Mouse (Mus musculus) heart, embryonic 15.5 days (tissue): ENCODE data around the gene Kat8. TPM values are rescaled to one million over a fixed set of nuclear protein-coding genes. Genes with fewer than 3 reads are reported as not detected.
A peak's percentile ranks its signal among the peaks of the same experiment; 100 is the strongest.

Experiments
- ATAC-seq: fragments of 200-750 bp; cut with Nextera tagmentation; replicated peaks from 2 replicates; pipeline ENCODE4 v1.8.0; 2017; ENCODE audit warnings: low read depth, moderate TSS enrichment; ENCODE audit not compliant: insufficient number of reproducible peaks, insufficient read depth, low FRiP score
- H3K27ac ChIP-seq: fragments of 300-500 bp; sonication (generic); 2 replicates; pipeline ENCODE4 v1.5.1; 2015; ENCODE audit warnings: mild to moderate bottlenecking, inconsistent platforms
- H3K27me3 ChIP-seq: fragments of 300-500 bp; sonication (generic); 2 replicates; pipeline ENCODE4 v1.6.1; 2015; ENCODE audit warnings: inconsistent platforms
- H3K36me3 ChIP-seq: fragments of 300-500 bp; sonication (generic); 2 replicates; pipeline ENCODE4 v1.6.1; 2015; ENCODE audit warnings: mild to moderate bottlenecking, inconsistent platforms
- H3K4me1 ChIP-seq: fragments of 300-500 bp; sonication (generic); replicated peaks from 2 replicates; pipeline ENCODE4 v1.6.1; 2015; ENCODE audit warnings: inconsistent platforms
- H3K4me2 ChIP-seq: fragments of 300-500 bp; sonication (generic); 2 replicates; pipeline ENCODE4 v1.6.1; 2015; ENCODE audit warnings: inconsistent platforms, mild to moderate bottlenecking, moderate library complexity
- H3K4me3 ChIP-seq: fragments of 300-500 bp; sonication (generic); 2 replicates; pipeline ENCODE4 v1.5.1; 2015; ENCODE audit warnings: mild to moderate bottlenecking, inconsistent platforms
- H3K9ac ChIP-seq: fragments of 300-500 bp; sonication (generic); 2 replicates; pipeline ENCODE4 v1.6.1; 2015; ENCODE audit warnings: mild to moderate bottlenecking, inconsistent platforms
- H3K9me3 ChIP-seq: fragments of 300-500 bp; sonication (generic); replicated peaks from 2 replicates; pipeline ENCODE4 v1.6.1; 2016; ENCODE audit warnings: inconsistent platforms
- WGBS: fragments of 180-500 bp; shearing (Covaris S2); methylation state at CpG from one replicate; pipeline ENCODE4 v1.1.7; 2015; ENCODE audit warnings: mixed read lengths; 5-methylcytosine and 5-hydroxymethylcytosine counted together
- polyA plus RNA-seq: library from polyadenylated mRNA; unstranded; fragments of >200 nt; fragmentation: Nextera tagmentation; extraction: Ambion mirVana; gene quantifications from 2 replicates; pipeline ENCODE4 v1.2.1, GENCODE M21; 2015

The Kat8 gene
- polyA plus RNA-seq, 1 experiment from 2014 or later = 23.5 TPM

GRCm38 (mm10) chr7:127966371-127966918 lies 54.1 kb downstream of the Kat8 start:
- Histone ChIP-seq H3K4me2 (peak overlapping the region; percentile 62), H3K9me3 (no peaks in the 10 kb centered on the region), H3K9ac (peak overlapping the region; percentile 95), H3K4me3 (peak overlapping the region; percentile 94), H3K4me1 (peaks cover 18% of the 10 kb centered on the region), H3K27me3 (no peaks in the 10 kb centered on the region), H3K36me3 (peaks cover 15% of the 10 kb centered on the region), H3K27ac (peak overlapping the region; percentile 96)
- WGBS = 13% methylated on average over 10 of the region's 10 CpGs
- ATAC-seq = no peak

- Histone ChIP-seq H3K27ac (peak within 1 kb of the TSS; percentile 96), H3K4me2 (peak within 1 kb of the TSS; percentile 71), H3K36me3 (peaks cover 23% of the 10 kb centered on the region), H3K4me3 (peak within 1 kb of the TSS; percentile 94), H3K9ac (peak within 1 kb of the TSS; percentile 95), H3K4me1 (peaks cover 18% of the 10 kb centered on the region), H3K27me3 (no peaks in the 10 kb centered on the region), H3K9me3 (no peaks in the 10 kb centered on the region)
- ATAC-seq = peak; percentile 90
- under 1% methylated on average over 91 of the region's 92 CpGs for WGBS
These were observed 54.9 kb downstream of the Kat8 start, which contains the start of gene Fus for GRCm38 (mm10) chr7:127967004-127967921. Gene Fus, plus strand, starts transcription at chr7:127967457.

- peak overlapping the region; percentile 96 for H3K27ac ChIP-seq
- peak; percentile 51 for ATAC-seq
- peak overlapping the region; percentile 94 for H3K4me3 ChIP-seq
- peak overlapping the region; percentile 95 for H3K9ac ChIP-seq
- peaks cover 32% of the 10 kb centered on the region for H3K36me3 ChIP-seq
- peak overlapping the region; percentile 71 for H3K4me2 ChIP-seq
- H3K27me3 ChIP-seq = no peaks in the 10 kb centered on the region
- WGBS = under 1% methylated on average over 36 of the region's 42 CpGs
- no peaks in the 10 kb centered on the region for H3K9me3 ChIP-seq
- H3K4me1 ChIP-seq = peaks cover 21% of the 10 kb centered on the region
These were observed 55.9 kb downstream of the Kat8 start for GRCm38 (mm10) chr7:127967922-127968828.

- WGBS = 75% methylated on average over 2 of the region's 2 CpGs
- Histone ChIP-seq H3K9ac (no peak overlapping the region), H3K27ac (no peak overlapping the region), H3K4me3 (no peak overlapping the region), H3K4me1 (peaks cover 18% of the 10 kb centered on the region), H3K9me3 (no peaks in the 10 kb centered on the region), H3K36me3 (peaks cover 93% of the 10 kb centered on the region), H3K4me2 (no peak overlapping the region), H3K27me3 (no peaks in the 10 kb centered on the region)
- no peak for ATAC-seq
These were observed 62.2 kb downstream of the Kat8 start for GRCm38 (mm10) chr7:127974413-127974930.

Other genes starting within 250 kb of the Kat8 start
- 37.2 and 45.7 TPM in 2 replicates for gene Bcl7c, start 203.6 kb upstream of the Kat8 start, polyA plus RNA-seq
- 4.7 and 8.4 TPM in 2 replicates for gene Ctf1, start 199.8 kb upstream of the Kat8 start, polyA plus RNA-seq
- gene Ctf2, start 180.3 kb upstream of the Kat8 start, polyA plus RNA-seq = 0.20 TPM in 1 of 2 replicates, not detected in the other
- gene Fbxl19, start 168.0 kb upstream of the Kat8 start, polyA plus RNA-seq = 1.4 and 2.2 TPM in 2 replicates
- 15.6 and 21.7 TPM in 2 replicates for gene Orai3, start 142.7 kb upstream of the Kat8 start, polyA plus RNA-seq
- gene Setd1a, start 135.8 kb upstream of the Kat8 start, polyA plus RNA-seq = 13.0 and 16.7 TPM in 2 replicates
- not detected in 2 replicates for gene Gm49388, start 126.9 kb upstream of the Kat8 start, polyA plus RNA-seq
- 22.0 and 24.0 TPM in 2 replicates for gene Hsd3b7, start 111.9 kb upstream of the Kat8 start, polyA plus RNA-seq
- 50.5 and 51.0 TPM in 2 replicates for gene Stx4a, start 88.2 kb upstream of the Kat8 start, polyA plus RNA-seq
- 1.4 and 2.1 TPM in 2 replicates for gene Stx1b, start 88.0 kb upstream of the Kat8 start, polyA plus RNA-seq
- gene Zfp646, start 36.3 kb upstream of the Kat8 start, polyA plus RNA-seq = 5.3 and 7.0 TPM in 2 replicates
- gene Zfp668, start 35.7 kb upstream of the Kat8 start, polyA plus RNA-seq = 7.9 and 11.1 TPM in 2 replicates
- gene Prss53, start 21.5 kb upstream of the Kat8 start, polyA plus RNA-seq = 1.2 and 1.7 TPM in 2 replicates
- not detected in 2 replicates for gene Gm21974, start 17.1 kb upstream of the Kat8 start, polyA plus RNA-seq
- 95.9 and 126 TPM in 2 replicates for gene Vkorc1, start 16.9 kb upstream of the Kat8 start, polyA plus RNA-seq
- gene Bckdk, start 8.4 kb upstream of the Kat8 start, polyA plus RNA-seq = 122 and 145 TPM in 2 replicates
- 1.9 and 6.0 TPM in 2 replicates for gene Prss8, start 17.6 kb downstream of the Kat8 start, polyA plus RNA-seq
- 7.9 and 10.0 TPM in 2 replicates for gene Prss36, start 34.2 kb downstream of the Kat8 start, polyA plus RNA-seq
- gene Fus, start 54.9 kb downstream of the Kat8 start, polyA plus RNA-seq = 254 and 307 TPM in 2 replicates
- gene Pycard, start 81.4 kb downstream of the Kat8 start, polyA plus RNA-seq = 42.8 and 56.1 TPM in 2 replicates
- gene Trim72, start 91.4 kb downstream of the Kat8 start, polyA plus RNA-seq = 0.77 and 1.1 TPM in 2 replicates
- 0.69 and 1.6 TPM in 2 replicates for gene Itgam, start 150.1 kb downstream of the Kat8 start, polyA plus RNA-seq
- gene Gm49368, start 150.2 kb downstream of the Kat8 start, polyA plus RNA-seq = not detected in 2 replicates
- gene Itgax, start 217.0 kb downstream of the Kat8 start, polyA plus RNA-seq = 0.14 and 0.61 TPM in 2 replicates
- 0.20 TPM in 2 replicates for gene Itgad, start 241.9 kb downstream of the Kat8 start, polyA plus RNA-seq